Mouse (Mus musculus) testis, adult 2 months (tissue): ENCODE data around the gene Chrd.

ENCODE experiments used
- CTCF ChIP-seq: fragments of 200-500 bp; IDR thresholded peaks from 2 replicates; pipeline ENCODE4 v1.5.1; 2012; ENCODE audit warnings: low read depth, mild to moderate bottlenecking, inconsistent platforms, low read length, moderate library complexity; ENCODE audit not compliant: control insufficient read depth, insufficient read depth, insufficient replicate concordance
- POLR2A ChIP-seq: fragments of 200-500 bp; IDR thresholded peaks from 2 replicates; pipeline ENCODE4 v1.6.1; 2012; ENCODE audit warnings: low read depth, mild to moderate bottlenecking, inconsistent platforms, low read length, moderate library complexity; ENCODE audit not compliant: control insufficient read depth

DNA sequence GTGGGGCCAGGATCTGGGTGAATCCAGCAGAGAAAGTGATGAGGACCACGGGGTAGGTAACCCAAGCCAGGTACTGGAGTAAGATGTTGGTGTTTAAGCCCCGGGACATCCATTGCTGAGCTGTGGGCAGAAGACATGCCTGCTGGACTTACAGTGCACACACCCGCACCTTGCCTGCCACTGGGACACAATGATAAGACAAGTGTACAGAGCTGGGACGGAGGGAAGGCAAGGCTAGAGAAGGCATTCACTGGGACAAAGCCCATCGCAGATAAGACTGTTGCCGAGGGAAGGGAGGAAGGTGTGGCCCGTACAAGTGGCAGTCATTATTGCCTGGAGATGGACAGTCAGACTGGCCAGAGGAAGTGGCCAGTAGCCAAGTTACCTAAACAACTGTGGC, 20.0 kb upstream of the Chrd start:
- TF ChIP-seq POLR2A (no peak; the same call in 1 of the 2 replicates), CTCF (no peak)
